Mouse (Mus musculus) liver, adult 2 months (tissue): ENCODE data around the gene Dnajb13. TPM values are rescaled to one million over a fixed set of nuclear protein-coding genes. Genes with fewer than 3 reads are reported as not detected.

Experiments
- DNase-seq: peaks from one replicate; pipeline ENCODE4 v3.0.0-alpha.2; 2011; ENCODE audit warnings: low read depth, low spot score; ENCODE audit errors: extremely low read depth
- H3K27ac ChIP-seq: fragments of 200-500 bp; replicated peaks from 2 replicates; pipeline ENCODE4 v1.5.1; 2012; ENCODE audit warnings: low read depth, mild to moderate bottlenecking, control low read depth, inconsistent platforms, low read length; ENCODE audit not compliant: insufficient read depth
- H3K27me3 ChIP-seq: fragments of 200-500 bp; 2 replicates; pipeline ENCODE4 v1.6.1; 2012; ENCODE audit warnings: mild to moderate bottlenecking, moderate library complexity, low read length, inconsistent platforms; ENCODE audit not compliant: control insufficient read depth, insufficient read depth
- H3K36me3 ChIP-seq: fragments of 200-500 bp; 2 replicates; pipeline ENCODE4 v1.6.1; 2012; ENCODE audit warnings: low read length, inconsistent platforms; ENCODE audit not compliant: control insufficient read depth, insufficient read depth
- H3K4me1 ChIP-seq: fragments of 200-500 bp; 2 replicates; pipeline ENCODE4 v1.6.1; 2011; ENCODE audit warnings: low read length; ENCODE audit not compliant: control insufficient read depth, insufficient read depth
- H3K4me3 ChIP-seq: fragments of 200-500 bp; 2 replicates; pipeline ENCODE4 v1.5.1; 2011; ENCODE audit warnings: low read depth, mild to moderate bottlenecking, control low read depth, low read length, moderate library complexity; ENCODE audit not compliant: insufficient read depth
- H3K79me2 ChIP-seq: fragments of 200-500 bp; 2 replicates; pipeline ENCODE4 v1.6.1; 2012; ENCODE audit warnings: inconsistent platforms, mild to moderate bottlenecking, low read length, moderate library complexity; ENCODE audit not compliant: control insufficient read depth, insufficient read depth
- H3K9ac ChIP-seq: fragments of 200-500 bp; 2 replicates; pipeline ENCODE4 v1.6.1; 2012; ENCODE audit warnings: low read depth, mild to moderate bottlenecking, control low read depth, inconsistent platforms, low read length
- CTCF ChIP-seq: fragments of 200-500 bp; IDR thresholded peaks from 2 replicates; pipeline ENCODE4 v1.5.1; 2011; ENCODE audit warnings: low read depth, low read length, control low read depth
- POLR2A ChIP-seq: fragments of 200-500 bp; IDR thresholded peaks from 2 replicates; pipeline ENCODE4 v1.6.1; 2011; ENCODE audit warnings: low read length, control low read depth; ENCODE audit not compliant: insufficient read depth; ENCODE audit errors: extremely low read depth
- WGBS: fragments of 180-500 bp; shearing (Covaris S2); methylation state at CpG from one replicate; pipeline ENCODE4 v1.1.7; 2018; 5-methylcytosine and 5-hydroxymethylcytosine counted together
- polyA plus RNA-seq: library from polyadenylated mRNA; depleted of rRNA; stranded (reverse); fragments of >200 nt; gene quantifications from 2 replicates; pipeline ENCODE4 v1.2.3, GENCODE M21; 2012
- total RNA-seq: library from RNA; depleted of rRNA; stranded (reverse); fragments of >200 nt; gene quantifications from 2 replicates; pipeline ENCODE4 v1.2.3, GENCODE M21; 2014

Gene Dnajb13
- total and polyA plus RNA-seq, 2 experiments, result 0.29 to 0.55 TPM

DNA sequence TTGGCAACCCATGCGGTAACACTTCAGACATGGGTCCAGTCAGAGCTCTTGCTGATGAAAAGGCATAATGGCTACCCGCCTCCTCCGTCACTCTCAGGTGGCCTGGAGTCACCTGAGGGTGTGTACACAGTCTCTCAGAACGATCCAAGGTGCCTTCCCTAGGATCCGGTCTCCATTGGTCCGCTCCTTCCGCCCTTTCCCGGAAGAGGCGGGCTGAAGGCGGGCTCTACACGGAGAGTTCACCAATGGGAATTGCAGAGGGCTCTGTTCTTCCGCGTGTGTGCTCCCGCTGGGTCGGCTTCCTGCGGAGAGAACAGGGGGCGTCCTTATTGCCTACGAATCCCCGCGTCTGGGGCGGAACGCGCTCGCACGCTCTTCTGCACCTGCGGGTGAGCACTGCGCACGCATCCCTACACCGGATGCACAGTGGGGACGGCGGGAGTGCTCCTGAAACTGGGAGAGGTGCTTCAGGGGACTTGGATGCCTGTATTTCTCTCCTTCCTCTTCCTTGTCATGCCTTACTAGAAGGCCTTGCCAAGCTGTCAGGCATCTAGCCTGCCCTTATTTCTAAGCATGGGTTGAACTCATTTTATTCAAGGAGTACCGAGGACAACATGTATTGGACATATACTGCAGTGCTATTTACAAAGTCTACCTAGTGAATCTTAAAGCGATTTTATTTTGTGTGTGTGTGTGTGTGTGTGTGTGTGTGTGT, 22.2 kb upstream of the Dnajb13 start, which contains the start of gene Coa4:
TSS of gene Coa4 (plus strand) at position 268 of the 715 bp plus-strand sequence.
- H3K4me3 ChIP-seq, result peak within 1 kb of the TSS; percentile 89
- peak; percentile 73; the same call in 1 of the 2 replicates for TF ChIP-seq POLR2A
- TF ChIP-seq CTCF, result no peak
- H3K27ac ChIP-seq, result peak within 1 kb of the TSS; percentile 85
- WGBS, result under 1% methylated on average over 33 of the region's 33 CpGs
- peak; percentile 92 for DNase-seq
- H3K79me2 ChIP-seq, result no peaks in the 10 kb centered on the region
- peaks cover 3% of the 10 kb centered on the region; the same call in 1 of the 2 replicates for H3K4me1 ChIP-seq
- no peaks in the 10 kb centered on the region for H3K27me3 ChIP-seq
- peak within 1 kb of the TSS; percentile 82 for H3K9ac ChIP-seq
- H3K36me3 ChIP-seq, result peaks cover 7% of the 10 kb centered on the region

DNA sequence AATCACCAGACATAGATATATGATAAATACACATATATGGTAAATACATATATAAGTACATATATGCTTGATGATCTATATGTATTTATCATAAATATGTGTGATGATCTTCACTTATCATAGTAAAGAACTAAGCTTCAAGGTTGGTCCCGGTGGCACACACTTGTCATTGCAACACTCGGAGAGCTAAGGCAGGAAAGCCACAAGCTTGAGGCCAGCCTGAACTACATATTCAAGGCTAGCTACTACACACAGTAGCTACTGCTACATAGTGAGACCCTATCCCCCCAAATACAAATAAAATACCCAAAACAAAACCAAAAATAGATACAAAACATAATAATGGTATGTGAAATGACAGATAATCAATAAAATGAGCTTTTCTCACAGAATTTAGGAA, 21.1 kb upstream of the Dnajb13 start:
- Histone ChIP-seq H3K36me3 (peaks cover 7% of the 10 kb centered on the region), H3K4me3 (no peak overlapping the region), H3K27ac (no peak overlapping the region), H3K79me2 (no peaks in the 10 kb centered on the region), H3K9ac (no peak overlapping the region), H3K4me1 (peaks cover 3% of the 10 kb centered on the region; the same call in 1 of the 2 replicates), H3K27me3 (no peaks in the 10 kb centered on the region)
- TF ChIP-seq CTCF, result no peak
- TF ChIP-seq POLR2A, result no peak
- DNase-seq, result no peak
- WGBS, result 76% methylated on average over 2 of the region's 2 CpGs

DNA sequence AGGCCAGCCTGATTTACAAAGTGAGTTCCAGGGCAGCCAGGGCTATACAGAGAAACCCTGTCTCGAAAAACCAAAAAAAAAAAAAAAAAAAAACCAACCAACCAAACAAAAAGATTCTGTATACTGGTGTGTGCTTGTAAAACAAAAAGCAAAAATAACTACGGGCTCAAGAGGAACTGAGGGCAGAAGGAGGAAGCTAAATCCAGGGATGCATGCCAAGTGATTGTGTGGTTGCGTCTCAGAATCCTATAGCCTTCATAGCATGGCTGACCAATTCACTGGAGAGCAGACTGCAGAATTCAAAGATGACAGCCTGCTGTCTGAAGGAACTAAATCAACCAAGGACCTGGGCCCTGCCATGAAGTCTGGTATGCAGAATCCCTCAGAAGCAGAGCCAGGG, 19.5 kb upstream of the Dnajb13 start:
- no peaks in the 10 kb centered on the region for H3K79me2 ChIP-seq
- H3K27me3 ChIP-seq, result no peaks in the 10 kb centered on the region
- no peak overlapping the region for H3K27ac ChIP-seq
- peak; percentile 19 for DNase-seq
- TF ChIP-seq POLR2A (no peak), CTCF (no peak)
- H3K36me3 ChIP-seq, result peaks cover 2% of the 10 kb centered on the region
- WGBS, result 61% methylated on average over 3 of the region's 3 CpGs
- H3K4me1 ChIP-seq, result peaks cover 3% of the 10 kb centered on the region; the same call in 1 of the 2 replicates
- no peak overlapping the region for H3K9ac ChIP-seq
- no peak overlapping the region for H3K4me3 ChIP-seq

DNA sequence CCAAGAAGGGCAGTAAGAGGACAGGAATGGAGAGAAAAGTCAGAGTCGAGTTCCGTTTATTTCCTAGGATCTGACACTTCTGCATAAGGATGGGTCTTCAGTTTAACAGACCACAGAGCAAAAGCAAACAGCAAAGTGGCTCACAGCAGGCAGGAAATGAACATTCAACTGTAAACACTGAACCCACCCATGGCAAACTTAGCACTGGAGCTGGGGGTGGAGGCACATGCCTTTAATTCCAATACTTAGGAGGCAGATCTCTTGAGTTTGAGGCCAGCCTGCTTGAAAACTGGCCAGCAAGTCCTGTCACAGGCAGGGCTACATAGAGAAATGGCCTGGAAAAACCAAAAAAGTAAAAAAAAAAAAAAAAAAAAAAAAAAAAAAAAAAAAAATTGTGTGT, 18.7 kb upstream of the Dnajb13 start:
- no peaks in the 10 kb centered on the region for H3K36me3 ChIP-seq
- DNase-seq, result no peak
- TF ChIP-seq CTCF (no peak), POLR2A (no peak)
- no peak overlapping the region; the same call in 1 of the 2 replicates for H3K27ac ChIP-seq
- H3K4me1 ChIP-seq, result peaks cover 3% of the 10 kb centered on the region; the same call in 1 of the 2 replicates
- no peak overlapping the region for H3K4me3 ChIP-seq
- H3K9ac ChIP-seq, result no peak overlapping the region
- 51% methylated on average over 2 of the region's 2 CpGs for WGBS
- H3K27me3 ChIP-seq, result no peaks in the 10 kb centered on the region
- no peaks in the 10 kb centered on the region for H3K79me2 ChIP-seq

DNA sequence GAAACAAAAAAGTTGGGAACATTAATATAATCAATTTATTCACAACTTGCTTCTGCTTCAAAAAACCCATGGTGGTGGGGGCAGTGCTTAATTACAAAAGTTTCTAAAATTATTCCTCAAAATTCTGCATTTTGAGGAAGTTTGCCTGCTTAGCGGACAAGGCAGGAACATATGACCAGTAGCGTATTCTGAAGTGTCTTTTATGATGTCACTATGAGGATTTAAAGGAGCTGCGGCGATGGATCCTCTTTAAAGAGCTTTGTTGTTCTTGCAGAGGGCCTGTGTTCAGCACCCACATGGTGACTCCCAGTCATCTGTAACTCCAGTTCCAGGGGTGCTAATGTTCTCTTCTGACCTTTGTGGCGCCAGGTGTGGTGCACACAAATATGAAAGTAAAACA, 16.0 kb upstream of the Dnajb13 start:
- Histone ChIP-seq H3K27ac (no peak overlapping the region), H3K4me1 (no peaks in the 10 kb centered on the region), H3K4me3 (no peak overlapping the region), H3K9ac (no peak overlapping the region), H3K79me2 (no peaks in the 10 kb centered on the region), H3K36me3 (no peaks in the 10 kb centered on the region), H3K27me3 (no peaks in the 10 kb centered on the region)
- peak; percentile 25 for DNase-seq
- TF ChIP-seq POLR2A, result no peak
- TF ChIP-seq CTCF, result no peak
- WGBS, result 91% methylated on average over 5 of the region's 5 CpGs

DNA sequence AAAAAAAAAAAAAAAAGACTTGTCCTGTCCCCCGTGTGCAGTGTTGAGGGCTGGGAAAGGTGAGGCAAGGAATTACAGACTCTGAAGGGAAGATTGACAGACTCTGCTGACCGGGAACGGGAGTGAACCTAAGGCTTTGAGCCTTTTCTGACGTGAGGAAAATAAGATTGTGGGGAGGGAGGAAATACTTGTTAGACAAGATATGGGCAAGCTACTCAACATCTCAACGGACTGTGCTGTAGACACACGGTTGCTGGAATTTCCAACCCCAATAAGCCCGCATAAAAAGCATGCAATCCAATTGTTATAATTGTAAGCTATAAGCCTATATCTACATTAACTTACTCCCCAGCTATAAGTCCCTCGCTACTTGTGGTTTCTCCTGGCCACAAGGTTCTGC, 9.9 kb upstream of the Dnajb13 start:
- Histone ChIP-seq H3K79me2 (no peaks in the 10 kb centered on the region), H3K9ac (no peak overlapping the region), H3K27ac (no peak overlapping the region), H3K36me3 (no peaks in the 10 kb centered on the region), H3K27me3 (no peaks in the 10 kb centered on the region), H3K4me1 (no peaks in the 10 kb centered on the region), H3K4me3 (no peak overlapping the region)
- TF ChIP-seq POLR2A (no peak), CTCF (no peak)
- WGBS, result 75% methylated on average over 8 of the region's 8 CpGs
- no peak for DNase-seq
